Mouse (Mus musculus) layer of hippocampus, adult 9-11 months (tissue): ENCODE measurements around the gene Cald1.

ENCODE experiments used
- DNase-seq: peaks from one replicate; pipeline ENCODE4 v3.0.0; 2022

Cald1 gene

DNA sequence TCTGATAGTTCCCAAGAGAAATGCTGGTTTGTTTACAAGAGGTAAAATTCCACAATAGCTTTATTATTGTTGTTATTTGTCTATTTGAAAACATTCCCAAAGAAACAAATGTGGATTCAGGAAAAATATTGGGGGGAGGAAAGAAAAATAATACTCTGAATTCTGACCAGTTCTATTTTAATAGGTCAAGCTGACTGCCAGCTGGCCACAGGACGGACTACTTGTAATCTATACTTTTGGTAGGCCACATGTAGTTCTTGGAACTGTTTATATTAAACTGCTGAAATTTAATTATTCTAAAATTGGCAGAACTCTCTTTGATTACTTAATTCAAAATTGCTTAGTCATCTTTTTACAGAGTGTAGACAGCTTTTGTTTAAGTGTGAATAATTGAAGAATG is 73.1 kb downstream of the Cald1 start:
- no peak for DNase-seq

DNA sequence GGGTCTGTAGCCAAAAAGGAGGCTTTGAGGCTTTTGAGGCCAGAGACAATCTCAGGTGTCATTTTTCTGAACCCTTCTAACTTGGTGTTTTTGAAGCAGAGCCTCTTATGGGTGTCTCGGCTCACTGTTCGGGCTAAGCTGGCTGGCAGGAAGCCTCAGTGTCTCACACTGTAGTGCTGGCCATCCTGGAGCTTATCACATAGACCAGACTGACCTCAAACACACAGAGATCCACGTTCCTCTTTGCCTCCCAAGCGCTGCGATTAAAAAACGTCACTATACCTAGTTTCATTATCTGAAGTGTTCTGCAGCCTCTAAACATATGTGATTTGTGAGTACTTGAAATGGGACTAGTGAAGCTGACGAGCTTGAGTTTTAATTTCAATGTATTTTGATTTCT is 76.1 kb downstream of the Cald1 start:
- no peak for DNase-seq

DNA sequence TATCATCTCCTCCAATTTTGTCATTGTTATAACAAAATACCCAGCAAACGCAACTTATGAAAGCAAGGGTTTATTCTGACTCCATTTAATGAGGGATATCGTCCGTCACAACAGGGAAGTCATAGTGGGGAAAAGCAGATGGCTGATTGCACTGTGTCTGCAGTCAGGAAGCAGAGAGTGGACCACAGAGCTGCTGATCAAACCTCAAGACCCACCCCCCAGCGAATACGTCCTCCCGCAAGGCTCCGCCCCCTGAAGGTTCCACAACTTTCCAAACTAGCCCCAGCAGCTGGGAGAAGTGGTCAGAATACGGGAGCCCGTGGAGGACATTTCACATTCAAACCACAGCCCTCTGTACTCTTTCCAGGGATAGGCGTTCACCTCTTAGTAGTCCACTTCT is 76.6 kb downstream of the Cald1 start:
- DNase-seq, result peak; percentile 16

DNA sequence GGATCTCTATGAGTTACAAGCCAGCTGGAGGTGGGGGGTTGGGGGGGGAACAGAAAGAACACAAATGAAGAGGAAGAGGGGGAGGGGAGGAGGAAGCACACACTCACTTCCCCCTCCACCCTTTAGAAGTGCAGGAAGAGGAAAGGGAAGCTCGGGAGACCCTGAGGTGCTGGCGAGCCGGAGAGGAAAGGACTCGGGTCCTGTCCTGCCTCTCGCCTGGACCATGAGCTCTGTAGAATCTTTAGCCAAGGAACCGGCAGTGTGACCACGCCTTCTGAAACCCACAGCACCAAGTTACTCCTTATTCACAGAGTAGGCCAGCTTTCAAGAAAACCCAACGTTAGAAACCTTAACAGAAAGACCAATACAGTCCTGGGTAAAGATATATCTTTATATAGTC is 83.8 kb downstream of the Cald1 start:
- no peak for DNase-seq

DNA sequence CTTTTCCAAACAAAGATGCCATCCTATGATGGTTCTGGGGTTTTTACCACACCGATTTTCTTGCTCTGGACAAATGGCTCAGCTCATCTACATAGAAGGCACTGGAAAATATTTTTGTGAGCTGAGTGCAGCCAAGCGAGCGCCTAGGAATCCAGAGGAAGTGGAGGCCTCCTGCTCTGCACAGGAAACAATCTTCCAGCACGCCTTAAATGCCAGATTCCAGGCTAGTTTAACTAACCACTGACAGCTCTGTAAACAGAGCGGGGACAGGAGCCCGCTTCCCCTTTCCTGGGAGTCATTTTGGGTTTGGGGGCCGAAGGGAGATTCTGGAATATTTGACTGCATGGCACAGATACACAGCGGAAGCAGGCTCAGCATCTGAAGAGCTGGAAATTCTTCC is 86.6 kb downstream of the Cald1 start:
- no peak for DNase-seq

DNA sequence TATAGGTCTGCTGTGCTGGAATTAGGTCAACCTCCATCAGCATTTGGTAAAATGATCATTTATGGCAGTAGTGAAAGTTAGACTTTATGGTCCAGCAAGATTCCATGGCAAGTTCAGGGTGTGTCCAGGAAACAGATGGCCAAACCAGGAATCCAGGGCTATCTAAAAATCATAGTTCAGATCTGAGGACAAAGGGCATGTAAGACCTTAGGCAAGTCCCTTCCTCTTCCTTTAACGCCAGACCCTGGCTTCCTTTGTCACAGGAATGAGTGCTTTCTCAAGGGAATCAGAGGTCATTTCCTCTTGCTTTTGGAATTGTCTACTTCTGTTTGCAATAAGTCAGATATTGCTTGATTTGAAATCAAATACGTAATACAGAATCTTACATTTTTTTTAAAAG is 90.7 kb downstream of the Cald1 start:
- no peak for DNase-seq

DNA sequence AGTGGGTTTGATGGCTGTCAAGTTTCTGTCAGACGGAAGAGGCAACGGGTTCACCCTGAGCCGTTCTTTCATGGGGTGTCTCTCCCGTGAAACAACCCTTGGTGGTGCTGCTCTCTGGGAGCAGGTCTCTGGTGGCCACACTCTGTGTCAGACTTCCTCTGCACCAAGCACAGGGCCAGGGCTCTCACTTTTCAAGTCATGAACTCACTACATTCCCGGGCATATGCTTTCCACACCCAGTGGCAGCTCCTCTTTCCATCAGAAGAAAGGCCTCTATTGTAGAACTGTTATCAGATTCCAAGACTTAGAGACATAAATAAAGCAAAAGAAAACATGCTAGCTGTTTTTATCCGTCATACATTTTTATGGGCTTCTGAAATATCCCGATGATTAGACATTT is 93.1 kb downstream of the Cald1 start:
- no peak for DNase-seq

DNA sequence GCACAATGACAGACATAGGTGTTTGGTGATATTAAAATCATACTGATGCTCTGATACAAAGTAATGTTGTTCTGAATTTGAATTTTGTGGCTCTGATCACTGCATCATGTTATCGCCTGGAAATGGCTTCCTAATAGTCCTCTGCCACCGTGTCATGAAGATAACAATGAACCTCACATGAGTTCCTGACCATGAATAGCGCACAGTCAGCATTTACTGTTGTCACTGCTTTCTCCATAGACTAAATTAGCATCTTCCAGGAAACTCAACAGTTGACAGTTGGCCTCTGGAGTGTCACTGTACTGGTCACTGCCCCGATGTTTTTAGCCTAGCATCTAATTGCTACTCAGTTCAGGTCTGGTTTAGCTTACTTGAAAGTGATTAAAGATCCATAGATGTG is 95.8 kb downstream of the Cald1 start:
- no peak for DNase-seq

DNA sequence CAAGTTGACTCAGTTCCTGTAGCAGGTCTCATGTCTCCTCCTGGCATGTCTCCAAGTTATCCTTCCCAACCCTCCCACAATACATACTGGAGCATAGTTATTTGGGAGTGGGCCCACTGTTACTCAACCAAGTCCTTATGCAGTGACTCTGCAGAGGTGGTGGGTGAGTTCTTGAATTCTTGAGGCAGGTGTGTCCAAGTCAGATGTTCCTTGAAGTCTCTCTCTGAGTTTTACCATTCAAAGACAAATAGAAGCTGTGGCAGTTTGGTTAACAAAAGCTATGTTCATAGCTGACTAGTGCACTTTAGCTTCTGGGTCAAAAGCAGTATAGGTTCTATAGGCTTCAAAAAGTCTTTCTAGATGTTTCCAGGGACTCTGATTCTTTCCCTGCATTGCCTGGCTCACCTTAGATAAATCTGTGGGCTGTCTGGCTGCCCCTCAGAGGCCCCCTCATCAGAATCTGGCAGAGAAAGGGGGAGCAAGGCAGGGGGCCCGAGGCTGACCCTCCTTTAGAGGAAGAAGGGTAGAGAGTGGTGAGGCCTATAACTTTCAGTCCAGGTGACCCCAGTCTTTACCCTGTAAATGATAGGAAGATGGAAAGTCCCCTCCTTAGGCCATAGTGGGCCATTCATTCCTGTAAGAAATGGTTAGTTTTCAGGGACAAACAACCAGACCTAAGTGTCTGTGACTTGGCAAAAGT is 105.3 kb downstream of the Cald1 start:
- no peak for DNase-seq

DNA sequence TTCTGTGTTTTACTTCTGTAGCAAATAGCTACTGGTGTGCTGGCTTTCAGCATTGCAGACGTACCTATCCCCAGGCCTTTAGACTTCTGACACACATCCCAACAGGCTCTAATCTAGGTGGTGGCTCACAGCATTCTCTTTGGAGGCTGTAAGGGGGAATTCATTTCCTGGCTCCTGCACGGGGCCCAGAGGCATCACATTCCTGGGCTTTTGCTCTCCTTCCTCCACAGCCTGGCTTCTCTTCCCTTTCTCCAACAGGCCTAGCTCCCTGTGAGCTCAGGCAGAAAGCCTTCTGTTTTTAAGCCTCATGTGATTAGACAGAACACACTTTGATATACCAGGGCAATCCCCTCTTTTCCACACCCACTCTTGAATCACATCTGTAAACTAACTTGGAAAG is 109.2 kb downstream of the Cald1 start:
- DNase-seq, result no peak

DNA sequence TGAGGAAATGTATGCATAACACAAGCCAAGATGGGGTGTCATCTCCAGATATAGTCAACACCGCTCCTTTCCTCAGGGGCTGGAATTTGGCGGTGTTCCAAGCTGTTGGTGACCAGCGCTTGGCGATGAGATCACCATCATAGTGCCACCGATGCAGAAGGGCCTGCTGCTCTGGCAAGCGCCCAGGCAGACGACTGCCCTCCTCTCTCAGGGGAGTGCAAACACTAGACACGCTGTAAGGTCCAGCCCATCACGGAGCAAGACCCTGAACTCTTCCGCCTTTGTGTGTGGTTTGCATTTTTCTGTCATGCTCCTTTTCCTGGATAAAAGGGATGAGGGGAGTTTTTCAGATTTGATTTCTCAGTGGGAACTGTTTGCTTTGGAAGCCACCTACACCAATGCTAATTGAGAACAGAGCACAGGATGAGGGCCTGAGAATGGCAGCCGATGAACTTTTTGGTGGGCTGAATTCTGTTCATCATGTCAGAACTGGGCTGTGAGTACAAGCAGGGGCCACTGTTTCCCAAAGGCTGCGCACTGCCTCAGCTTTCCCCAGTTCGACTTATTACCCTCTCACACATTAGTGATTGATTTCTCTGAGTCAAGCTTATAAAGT is 110.5 kb downstream of the Cald1 start:
- peak; percentile 32 for DNase-seq

DNA sequence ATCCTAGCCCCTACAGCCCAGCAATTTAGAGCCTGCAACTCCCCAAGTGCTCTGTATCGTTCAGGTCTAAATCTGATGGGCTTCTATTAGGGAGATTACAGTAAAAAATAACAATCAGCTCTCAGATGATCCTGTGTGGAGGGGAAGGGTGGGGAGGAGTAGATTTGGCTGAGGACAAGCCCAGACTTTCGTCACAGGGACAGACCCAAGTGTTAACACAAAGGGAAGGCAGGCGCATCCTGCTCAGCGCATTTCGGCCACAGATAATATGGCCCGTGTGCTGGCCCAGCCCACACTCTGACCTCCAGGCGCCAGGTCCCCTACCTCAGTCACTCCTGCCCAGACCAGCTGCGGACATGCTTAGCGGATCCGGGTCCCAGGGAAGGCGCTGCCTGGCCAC is 111.0 kb downstream of the Cald1 start:
- DNase-seq, result peak; percentile 80

DNA sequence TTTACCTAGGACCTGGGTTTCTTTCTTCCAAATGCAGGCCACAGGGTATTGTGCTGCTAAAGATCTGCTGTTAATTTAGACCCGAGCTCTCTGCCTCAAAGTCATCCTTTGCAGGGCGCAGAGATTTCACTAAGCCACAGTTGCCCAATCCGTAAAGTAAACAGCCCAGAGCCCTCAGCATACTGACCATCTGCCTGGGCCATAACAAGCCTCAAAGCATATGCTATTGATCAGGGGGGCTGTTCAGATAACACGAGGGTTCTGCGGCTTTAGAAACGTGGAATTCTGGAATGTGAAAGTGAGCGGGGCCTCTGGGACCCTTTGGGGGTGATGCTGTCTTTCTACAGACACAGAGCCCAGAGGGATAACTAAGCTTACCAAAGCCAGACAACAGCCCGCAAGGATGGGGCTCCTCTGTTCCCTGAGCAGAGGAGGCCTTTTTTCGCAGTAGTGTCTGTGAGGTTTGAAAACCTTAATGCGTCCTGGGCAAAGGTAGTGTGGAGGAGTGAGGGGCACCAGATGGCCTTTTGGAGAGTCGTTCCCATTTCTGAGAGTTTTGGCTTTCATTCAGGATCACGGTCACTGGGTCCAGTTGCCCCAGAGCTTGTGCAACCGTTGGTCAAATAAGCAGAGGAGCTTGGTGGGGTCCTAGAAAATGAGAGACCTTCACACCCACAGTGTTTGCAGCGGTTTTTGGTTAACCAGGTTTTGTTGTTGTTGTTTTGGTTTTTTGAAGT is 111.8 kb downstream of the Cald1 start:
- DNase-seq, result no peak

DNA sequence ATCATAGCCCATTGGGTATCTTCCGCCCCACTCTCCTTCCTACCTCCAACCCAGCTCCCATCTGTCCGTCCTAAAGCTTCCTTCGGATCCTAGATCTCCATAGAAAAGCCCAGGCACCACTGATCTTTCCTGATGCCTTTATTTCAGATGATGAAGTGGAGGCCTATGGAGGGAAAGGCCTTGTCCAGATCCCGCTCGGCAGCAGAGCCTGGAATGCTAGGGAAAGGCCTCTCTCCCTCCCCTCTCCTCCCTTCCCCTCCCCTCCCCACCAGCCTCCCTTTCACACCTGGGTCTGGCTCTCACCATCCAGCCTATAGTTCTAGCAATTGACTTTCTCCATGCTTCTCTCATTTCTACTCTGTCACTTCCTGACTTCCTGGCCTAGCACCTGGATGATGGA is 112.5 kb downstream of the Cald1 start:
- no peak for DNase-seq

DNA sequence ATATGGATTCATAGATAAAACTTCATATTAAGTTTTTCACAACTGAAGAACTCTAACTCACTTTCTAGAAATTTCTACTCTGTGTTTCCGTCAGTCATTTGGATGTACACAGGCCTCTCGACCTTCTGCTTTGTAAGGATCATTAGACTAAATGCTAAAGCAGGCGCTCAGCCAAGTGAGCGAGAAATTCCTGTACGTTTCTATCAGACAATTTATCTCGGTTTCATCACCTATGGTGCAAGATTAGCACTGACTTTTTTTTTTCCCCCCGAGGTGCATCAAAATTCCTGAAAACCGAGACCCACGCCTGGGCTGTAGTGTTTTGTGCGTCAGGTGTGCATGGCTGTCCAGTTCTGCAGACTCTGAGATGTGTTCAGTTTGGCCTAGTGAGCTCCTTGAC is 113.3 kb downstream of the Cald1 start:
- no peak for DNase-seq

DNA sequence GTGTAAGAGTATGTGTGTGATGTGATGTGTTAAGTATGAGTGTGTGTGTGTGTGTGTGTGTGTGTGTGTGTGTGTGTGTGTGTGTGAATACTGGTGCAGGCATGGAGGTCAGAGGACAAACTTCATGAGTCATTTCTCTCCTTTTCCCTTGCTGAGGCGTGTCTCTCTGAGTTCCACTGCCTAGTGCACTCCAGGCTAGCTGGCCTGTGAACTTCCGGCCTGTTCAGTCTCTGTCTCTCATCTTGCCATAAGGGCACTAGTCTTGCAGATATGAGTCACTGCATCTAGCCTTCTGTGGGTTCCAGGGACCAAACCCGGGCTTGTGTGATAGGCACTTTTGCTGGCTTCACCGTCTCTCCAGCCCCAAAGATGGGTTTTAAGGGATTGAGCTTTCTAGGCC is 114.9 kb downstream of the Cald1 start:
- no peak for DNase-seq

DNA sequence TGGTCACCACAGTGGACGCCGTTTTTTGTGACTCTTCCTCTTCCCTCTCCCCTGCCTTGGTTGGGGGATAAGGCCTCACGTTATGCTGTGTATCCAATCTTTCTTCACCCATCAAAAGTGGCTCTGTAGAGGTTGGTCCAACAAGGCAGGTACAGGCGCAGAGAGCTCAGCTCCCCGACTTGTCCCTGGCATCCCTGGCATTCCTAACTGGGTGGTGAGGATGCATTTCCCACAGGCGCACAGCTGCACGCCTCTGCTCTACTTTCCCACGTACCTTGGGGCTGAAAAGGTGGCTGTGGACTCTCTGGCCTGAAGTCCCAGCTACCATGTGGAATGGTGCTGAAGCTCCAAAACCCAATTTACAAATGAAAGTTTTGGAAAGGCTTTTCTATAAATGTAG is 115.5 kb downstream of the Cald1 start:
- DNase-seq, result no peak

DNA sequence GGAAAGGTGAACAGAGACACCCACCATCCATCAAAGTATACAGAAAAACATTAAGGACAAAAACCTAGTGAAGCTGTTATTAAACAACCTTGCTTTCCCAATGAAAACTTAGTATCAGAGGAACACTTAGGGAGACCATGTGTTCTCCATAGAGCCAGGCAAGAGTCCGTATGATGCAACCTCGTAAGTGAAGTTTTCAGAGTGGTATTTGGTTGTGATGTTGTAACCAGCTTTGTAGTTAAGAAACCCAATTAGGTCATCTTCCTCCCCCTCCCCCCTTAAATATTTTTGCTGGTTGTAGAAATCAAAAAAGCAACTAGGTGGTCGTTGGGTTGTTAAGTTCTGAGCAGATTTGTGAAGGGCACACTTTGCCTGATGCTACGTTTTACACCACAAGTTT is 116.3 kb downstream of the Cald1 start:
- DNase-seq, result no peak

DNA sequence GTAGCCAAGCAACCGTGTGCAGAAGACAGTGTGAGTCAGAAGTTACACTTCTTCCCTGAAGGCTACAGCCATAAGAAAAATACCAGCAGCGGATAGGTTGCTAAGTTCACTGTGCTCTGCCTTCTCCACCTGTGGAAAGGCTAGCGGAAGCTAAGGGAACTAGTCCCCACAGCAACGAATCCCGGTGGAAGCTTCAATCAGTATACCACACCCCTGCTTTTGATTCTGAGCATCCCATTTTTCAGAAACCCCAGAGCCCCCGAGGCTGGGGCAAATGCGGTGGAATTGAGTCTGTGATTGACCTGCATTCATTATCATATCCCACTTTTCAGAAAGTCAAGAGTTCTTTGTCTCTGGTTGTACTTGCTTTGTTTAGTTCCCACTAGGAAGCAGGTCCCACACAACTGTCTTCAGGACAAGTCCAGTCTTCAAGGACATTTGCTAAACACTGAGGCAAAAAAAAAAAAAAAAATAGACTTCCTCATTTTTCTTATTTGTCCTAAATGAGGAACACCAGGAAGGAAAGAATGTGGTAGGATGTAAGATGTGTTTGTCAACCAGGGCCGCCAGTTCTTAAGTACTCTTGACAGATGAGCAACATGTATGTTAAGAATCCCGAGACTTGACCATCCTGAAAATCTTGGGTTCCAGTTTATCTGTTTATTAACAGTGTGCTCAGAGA is 118.0 kb downstream of the Cald1 start:
- DNase-seq, result no peak

DNA sequence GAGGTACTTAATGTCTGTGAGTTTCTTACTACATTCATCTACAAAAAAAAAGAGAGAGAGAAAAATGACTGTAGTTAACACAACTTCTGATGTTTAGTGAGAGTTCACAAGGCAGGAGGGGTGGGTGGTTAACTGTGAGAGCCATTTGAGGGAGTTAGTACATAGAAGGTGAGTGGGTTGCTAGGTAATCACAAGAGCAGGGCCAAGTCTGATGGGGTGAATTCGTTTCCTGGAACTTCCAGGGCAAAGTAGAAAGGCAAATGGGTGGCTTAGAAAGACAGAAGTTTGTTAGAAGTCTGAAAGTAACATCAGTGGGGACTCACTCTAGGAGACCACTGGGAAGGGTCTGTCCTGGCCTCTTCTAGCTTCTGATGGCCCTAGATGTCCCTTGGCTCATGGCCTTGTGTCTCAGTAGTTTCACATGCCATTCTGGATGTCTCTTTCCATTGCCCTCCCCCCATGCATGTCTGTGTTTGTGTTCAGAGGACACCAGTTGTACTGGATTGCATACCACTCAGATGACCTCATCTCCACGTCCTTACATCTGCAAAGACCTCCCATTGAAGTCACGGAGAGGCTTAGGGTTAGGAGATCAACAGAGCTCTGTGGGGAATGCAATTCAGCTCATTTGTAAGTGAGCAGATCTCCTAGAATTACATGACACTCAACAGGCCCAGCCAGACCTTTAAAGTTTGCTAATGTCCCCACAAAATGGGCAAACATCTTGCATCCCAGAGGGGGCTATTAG is 118.8 kb downstream of the Cald1 start:
- DNase-seq, result no peak

DNA sequence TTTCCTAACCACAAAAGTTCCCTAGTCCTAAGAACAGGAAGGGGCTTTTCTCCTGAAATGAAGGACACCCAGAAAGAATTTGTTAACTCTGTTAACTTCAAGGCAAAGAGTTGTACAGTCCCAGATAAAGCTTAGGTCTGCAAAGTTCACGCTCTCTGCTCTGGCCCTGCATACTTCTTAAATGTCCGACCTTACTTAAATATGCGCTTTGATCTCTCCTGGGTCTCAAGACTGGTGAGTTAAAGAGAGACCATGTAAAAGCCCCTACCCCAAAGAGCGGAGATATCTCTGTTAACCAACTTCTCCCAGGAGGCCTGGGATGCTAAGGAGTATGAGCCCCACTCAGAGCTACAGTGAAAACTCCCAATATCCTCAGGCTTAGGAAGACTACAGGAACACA is 119.4 kb downstream of the Cald1 start:
- no peak for DNase-seq

DNA sequence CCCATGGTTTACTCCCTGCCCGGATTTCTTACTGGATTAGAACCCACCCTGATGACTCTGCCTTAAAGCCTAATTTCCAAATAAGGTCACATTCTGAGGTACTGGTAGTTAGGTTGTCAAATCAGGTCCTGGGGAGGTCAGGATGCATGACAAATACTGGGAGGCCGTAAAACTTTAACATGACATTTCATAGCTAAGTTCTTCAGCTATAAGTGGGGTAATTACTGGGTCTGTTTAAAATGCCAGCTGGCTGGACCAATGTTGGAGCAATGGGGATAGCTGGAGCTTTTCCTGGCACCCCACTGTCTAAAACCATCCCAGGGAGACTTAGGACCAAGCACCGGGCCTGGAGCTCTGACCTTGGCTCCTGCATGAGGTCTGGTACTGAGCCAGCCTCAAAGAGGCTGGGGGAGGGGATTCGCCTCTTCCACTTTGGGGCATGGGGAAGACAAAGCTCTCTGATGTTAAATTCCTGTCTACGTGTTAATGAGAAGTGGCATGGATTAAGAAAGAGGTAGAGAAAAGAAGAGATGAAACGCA is 120.9 kb downstream of the Cald1 start:
- DNase-seq, result no peak

DNA sequence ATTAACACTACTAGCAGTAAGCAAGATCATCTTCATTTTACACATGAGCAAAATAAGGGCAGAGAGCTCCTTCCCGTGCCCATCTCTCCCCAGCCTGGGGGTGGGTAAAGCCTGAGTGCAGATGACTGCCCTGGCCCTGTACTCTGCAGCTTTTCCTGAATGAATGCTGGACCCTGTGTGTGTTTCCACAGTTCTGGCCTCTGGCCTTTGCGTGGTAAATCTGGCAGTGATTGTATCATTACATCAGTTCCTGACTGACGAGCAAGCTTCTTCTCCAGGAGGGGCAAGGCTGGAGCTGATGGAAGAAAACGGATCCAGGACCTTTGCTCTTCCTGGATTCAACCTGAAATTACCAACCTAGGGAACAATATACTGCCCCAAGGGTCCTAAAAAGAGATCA is 122.1 kb downstream of the Cald1 start:
- no peak for DNase-seq
